Mouse (Mus musculus): ENCODE results near the gene Kcnk10. TPM values are rescaled to one million over a fixed set of nuclear protein-coding genes. Genes with fewer than 3 reads are reported as not detected.

Kcnk10 gene
- polyA plus RNA-seq, 1 experiment from 2014 or later, result 0.49 TPM

DNA sequence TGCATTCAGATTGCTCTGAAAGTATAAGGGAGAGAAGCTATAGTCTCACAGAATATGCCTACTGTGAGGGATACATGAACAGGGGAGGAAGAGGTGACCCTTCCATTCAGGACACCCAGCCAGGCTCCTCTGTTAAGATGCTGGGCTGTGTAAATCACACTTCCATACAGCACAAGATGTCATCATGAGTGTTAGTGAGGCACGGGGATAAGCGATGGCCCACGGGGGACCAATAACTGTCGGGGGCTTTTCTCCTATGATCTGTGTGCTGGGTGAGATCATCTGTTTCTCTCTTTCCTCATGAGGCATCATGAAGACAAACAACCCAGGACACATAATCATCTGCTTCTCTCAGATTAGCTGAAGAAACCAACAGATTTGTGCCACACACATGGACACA, 77.1 kb downstream of the Kcnk10 start:
- no peak for TF ChIP-seq CTCF (IDR thresholded peaks at IDR 0.05; ENCODE audit: low read depth)
- Histone ChIP-seq H3K4me3 (replicated peaks; ENCODE audit: low read depth, low read length) (no peak overlapping the region), H3K9ac (ENCODE audit: low read depth, low read length) (no peak overlapping the region), H3K27ac (no peak overlapping the region), H3K4me1 (replicated peaks; ENCODE audit: insufficient read depth, low read length) (no peaks in the 10 kb centered on the region), H3K9me3 (replicated peaks; ENCODE audit: low read length) (no peaks in the 10 kb centered on the region), H3K27me3 (ENCODE audit: insufficient read depth, low read length) (no peaks in the 10 kb centered on the region), H3K36me3 (ENCODE audit: insufficient read depth, low read length) (no peaks in the 10 kb centered on the region), H3K4me2 (ENCODE audit: low read length) (no peak overlapping the region)
- ATAC-seq (replicated peaks; ENCODE audit: low FRiP score, low read depth) (no peak), DNase-seq (ENCODE audit: low spot score) (no peak)
- 69% methylated on average over 4 of the region's 4 CpGs for WGBS

DNA sequence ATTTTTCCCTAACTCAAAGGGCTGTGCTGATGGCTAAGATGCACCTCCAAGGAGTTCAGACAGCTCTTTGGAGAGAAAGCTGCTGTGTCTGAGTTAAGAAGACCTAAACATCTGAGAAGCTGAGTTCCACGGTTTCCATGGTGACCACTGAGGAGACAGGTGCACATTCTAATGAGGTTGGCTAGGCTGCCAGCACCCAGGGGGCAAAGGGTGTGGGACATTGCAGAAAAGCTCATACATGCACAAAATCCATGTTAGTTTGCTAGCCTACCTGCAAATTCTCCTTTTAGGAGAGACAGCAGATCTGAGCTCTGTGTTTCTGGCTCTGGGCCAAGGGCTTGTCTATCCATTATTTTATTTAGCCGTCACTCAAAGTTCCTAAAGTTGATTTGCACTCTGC, 96.7 kb downstream of the Kcnk10 start:
- H3K9me3 ChIP-seq (replicated peaks; ENCODE audit: low read length), result no peaks in the 10 kb centered on the region
- WGBS, result 80% methylated on average over 2 of the region's 2 CpGs
- ATAC-seq (replicated peaks; ENCODE audit: low FRiP score, low read depth) (no peak), DNase-seq (ENCODE audit: low spot score) (no peak)
- no peak overlapping the region for H3K27ac ChIP-seq
- TF ChIP-seq CTCF (IDR thresholded peaks at IDR 0.05; ENCODE audit: low read depth), result no peak
- no peak overlapping the region for H3K4me3 ChIP-seq (replicated peaks; ENCODE audit: low read depth, low read length)
- H3K4me1 ChIP-seq (replicated peaks; ENCODE audit: insufficient read depth, low read length), result no peaks in the 10 kb centered on the region
- H3K4me2 ChIP-seq (ENCODE audit: low read length), result no peak overlapping the region
- H3K36me3 ChIP-seq (ENCODE audit: insufficient read depth, low read length), result no peaks in the 10 kb centered on the region
- no peak overlapping the region for H3K9ac ChIP-seq (ENCODE audit: low read depth, low read length)
- no peaks in the 10 kb centered on the region for H3K27me3 ChIP-seq (ENCODE audit: insufficient read depth, low read length)

DNA sequence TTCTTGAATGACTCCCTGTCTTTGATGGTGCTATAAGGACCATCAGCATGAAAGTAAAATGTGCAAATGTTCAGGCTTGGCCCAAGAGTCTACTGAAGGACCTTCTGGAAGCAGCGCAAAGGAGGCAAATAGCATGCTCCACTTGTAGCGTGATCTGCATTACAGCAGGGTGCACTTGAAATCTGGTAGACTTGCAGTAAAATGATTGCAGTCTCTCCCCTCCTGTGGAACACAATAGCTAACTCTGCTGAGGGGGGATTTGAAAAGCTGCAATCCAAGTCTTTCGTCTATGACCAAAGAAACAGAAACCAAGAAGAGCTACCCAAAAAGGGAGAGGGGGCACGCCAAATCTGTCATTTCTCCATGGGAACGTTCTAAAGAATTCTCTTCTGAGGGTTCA, 97.1 kb downstream of the Kcnk10 start:
- DNase-seq (ENCODE audit: low spot score) (no peak), ATAC-seq (replicated peaks; ENCODE audit: low FRiP score, low read depth) (no peak)
- no peak for TF ChIP-seq CTCF (IDR thresholded peaks at IDR 0.05; ENCODE audit: low read depth)
- Histone ChIP-seq H3K27ac (no peak overlapping the region), H3K36me3 (ENCODE audit: insufficient read depth, low read length) (no peaks in the 10 kb centered on the region), H3K4me1 (replicated peaks; ENCODE audit: insufficient read depth, low read length) (no peaks in the 10 kb centered on the region), H3K27me3 (ENCODE audit: insufficient read depth, low read length) (no peaks in the 10 kb centered on the region), H3K4me2 (ENCODE audit: low read length) (no peak overlapping the region), H3K9me3 (replicated peaks; ENCODE audit: low read length) (no peaks in the 10 kb centered on the region), H3K4me3 (replicated peaks; ENCODE audit: low read depth, low read length) (no peak overlapping the region), H3K9ac (ENCODE audit: low read depth, low read length) (no peak overlapping the region)
- 83% methylated on average over 5 of the region's 5 CpGs for WGBS

DNA sequence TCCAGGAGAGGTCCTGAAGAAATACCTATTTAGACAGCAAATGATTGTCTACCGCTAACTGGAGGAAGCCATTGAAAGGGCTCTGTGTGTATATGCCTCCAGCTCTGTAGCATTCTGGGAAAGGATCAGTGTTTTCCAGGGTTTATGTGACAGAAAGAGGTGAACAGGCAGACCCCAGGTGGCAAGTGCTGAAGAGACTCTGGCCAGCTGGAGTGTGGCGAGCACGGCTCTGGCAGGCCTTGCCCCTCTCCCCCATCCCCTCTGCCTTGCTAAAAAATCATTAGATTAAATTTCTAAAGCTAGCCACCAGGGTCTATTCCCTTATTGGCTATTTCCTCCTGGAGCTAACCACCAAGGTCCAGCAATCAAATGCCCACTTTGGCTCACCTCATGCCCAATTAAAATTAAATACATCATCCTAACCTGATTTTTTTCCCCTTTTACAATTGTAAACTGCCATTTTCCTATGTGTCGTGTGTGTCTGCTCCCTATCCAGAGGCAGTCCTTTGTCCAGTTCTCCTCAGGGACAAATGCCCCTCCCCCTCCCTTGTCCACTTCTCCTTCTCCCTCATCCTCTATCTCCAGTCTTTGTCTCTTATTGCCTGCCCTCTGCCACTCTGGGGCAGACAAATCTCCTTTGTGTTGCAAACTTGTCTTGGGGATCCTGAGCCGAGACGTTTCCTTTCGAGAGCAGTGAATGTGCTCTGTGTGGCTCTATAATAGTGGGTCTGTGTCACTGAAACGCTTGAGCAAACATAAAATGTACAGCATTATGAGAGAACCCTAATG, 100.2 kb downstream of the Kcnk10 start:
- H3K4me2 ChIP-seq (ENCODE audit: low read length), result no peak overlapping the region
- ATAC-seq (replicated peaks; ENCODE audit: low FRiP score, low read depth) (no peak), DNase-seq (ENCODE audit: low spot score) (no peak)
- no peaks in the 10 kb centered on the region for H3K36me3 ChIP-seq (ENCODE audit: insufficient read depth, low read length)
- H3K4me3 ChIP-seq (replicated peaks; ENCODE audit: low read depth, low read length), result no peak overlapping the region
- TF ChIP-seq CTCF (IDR thresholded peaks at IDR 0.05; ENCODE audit: low read depth), result no peak
- H3K27me3 ChIP-seq (ENCODE audit: insufficient read depth, low read length), result no peaks in the 10 kb centered on the region
- WGBS, result 55% methylated on average over 8 of the region's 8 CpGs
- H3K27ac ChIP-seq, result no peak overlapping the region
- no peak overlapping the region for H3K9ac ChIP-seq (ENCODE audit: low read depth, low read length)
- H3K4me1 ChIP-seq (replicated peaks; ENCODE audit: insufficient read depth, low read length), result no peaks in the 10 kb centered on the region
- H3K9me3 ChIP-seq (replicated peaks; ENCODE audit: low read length), result no peaks in the 10 kb centered on the region

DNA sequence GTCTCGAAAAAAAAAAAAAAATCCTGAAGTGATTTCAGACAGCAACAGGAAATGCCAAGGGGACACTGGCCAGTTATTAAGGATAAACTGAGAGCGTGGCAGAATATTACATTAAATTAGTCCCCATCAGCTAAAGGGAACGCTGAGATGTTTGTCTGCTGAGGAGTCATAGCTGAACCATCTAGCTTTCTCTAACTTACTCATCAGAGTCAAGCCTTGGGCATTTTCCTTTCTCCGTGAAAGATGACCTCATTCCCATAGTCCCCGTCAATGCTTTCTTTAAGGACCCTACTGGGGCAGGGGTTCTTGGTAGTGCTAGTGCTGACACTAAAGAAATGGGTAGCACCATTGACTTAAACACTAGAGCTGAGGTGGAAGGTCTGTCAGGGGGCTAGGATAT, 106.9 kb downstream of the Kcnk10 start:
- 82% methylated on average over 5 of the region's 5 CpGs for WGBS

DNA sequence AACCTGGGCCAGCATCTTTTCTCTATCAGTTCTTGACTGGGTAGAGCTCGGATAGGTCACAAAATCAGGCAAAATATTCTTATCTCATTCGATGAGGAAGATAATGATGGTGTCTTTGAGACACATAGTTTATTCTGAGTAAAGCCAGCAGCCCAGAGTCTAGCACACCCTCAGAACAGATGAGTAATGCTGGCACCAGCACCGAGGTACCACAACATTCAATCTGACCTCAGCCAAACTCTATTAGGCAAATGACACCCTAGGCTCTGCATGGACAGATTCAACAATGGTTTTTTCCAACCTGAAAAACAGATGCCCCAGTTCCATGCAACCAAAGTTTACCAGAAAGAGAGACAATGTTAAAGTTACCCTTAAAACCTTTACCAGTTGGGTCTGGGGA, 108.0 kb downstream of the Kcnk10 start:
- Histone ChIP-seq H3K36me3 (ENCODE audit: insufficient read depth, low read length) (no peaks in the 10 kb centered on the region), H3K27ac (no peak overlapping the region), H3K9ac (ENCODE audit: low read depth, low read length) (no peak overlapping the region), H3K4me3 (replicated peaks; ENCODE audit: low read depth, low read length) (no peak overlapping the region), H3K4me2 (ENCODE audit: low read length) (no peak overlapping the region), H3K4me1 (replicated peaks; ENCODE audit: insufficient read depth, low read length) (no peaks in the 10 kb centered on the region), H3K9me3 (replicated peaks; ENCODE audit: low read length) (no peaks in the 10 kb centered on the region), H3K27me3 (ENCODE audit: insufficient read depth, low read length) (no peaks in the 10 kb centered on the region)
- TF ChIP-seq CTCF (IDR thresholded peaks at IDR 0.05; ENCODE audit: low read depth), result no peak
- ATAC-seq (replicated peaks; ENCODE audit: low FRiP score, low read depth), result no peak
- WGBS, result 83% methylated on average over 3 of the region's 3 CpGs
- no peak for DNase-seq (ENCODE audit: low spot score)

More for the DNA sequence above, 106.9 kb downstream of the Kcnk10 start:
- Histone ChIP-seq H3K9ac (ENCODE audit: low read depth, low read length) (no peak overlapping the region), H3K36me3 (ENCODE audit: insufficient read depth, low read length) (no peaks in the 10 kb centered on the region), H3K9me3 (replicated peaks; ENCODE audit: low read length) (no peaks in the 10 kb centered on the region), H3K4me3 (replicated peaks; ENCODE audit: low read depth, low read length) (no peak overlapping the region), H3K27me3 (ENCODE audit: insufficient read depth, low read length) (no peaks in the 10 kb centered on the region), H3K27ac (no peak overlapping the region), H3K4me2 (ENCODE audit: low read length) (no peak overlapping the region), H3K4me1 (replicated peaks; ENCODE audit: insufficient read depth, low read length) (no peaks in the 10 kb centered on the region)
- no peak for TF ChIP-seq CTCF (IDR thresholded peaks at IDR 0.05; ENCODE audit: low read depth)
- no peak for DNase-seq (ENCODE audit: low spot score)
- no peak for ATAC-seq (replicated peaks; ENCODE audit: low FRiP score, low read depth)

DNA sequence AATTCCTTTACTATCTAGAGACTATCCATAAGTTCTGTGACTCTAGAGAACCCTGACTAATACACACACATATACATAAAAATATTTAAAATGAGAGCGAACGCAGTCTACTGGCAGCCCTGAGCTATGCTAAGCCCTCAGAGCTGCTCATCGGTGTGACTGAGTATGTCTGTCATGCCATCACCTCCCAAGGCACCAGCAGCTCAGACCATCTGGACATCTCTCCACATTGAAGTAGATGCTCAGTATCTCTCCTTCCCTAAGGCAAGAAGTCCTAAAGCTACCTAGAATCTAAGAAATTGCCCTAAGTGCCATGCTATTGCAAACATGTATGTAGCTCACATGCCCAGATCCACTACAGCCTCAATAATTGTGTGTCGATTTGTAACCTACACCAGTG, 110.3 kb downstream of the Kcnk10 start:
- Histone ChIP-seq H3K9me3 (replicated peaks; ENCODE audit: low read length) (no peaks in the 10 kb centered on the region), H3K27me3 (ENCODE audit: insufficient read depth, low read length) (no peaks in the 10 kb centered on the region), H3K4me3 (replicated peaks; ENCODE audit: low read depth, low read length) (no peak overlapping the region), H3K9ac (ENCODE audit: low read depth, low read length) (no peak overlapping the region), H3K4me1 (replicated peaks; ENCODE audit: insufficient read depth, low read length) (no peaks in the 10 kb centered on the region), H3K27ac (no peak overlapping the region), H3K36me3 (ENCODE audit: insufficient read depth, low read length) (no peaks in the 10 kb centered on the region), H3K4me2 (ENCODE audit: low read length) (no peak overlapping the region)
- no peak for TF ChIP-seq CTCF (IDR thresholded peaks at IDR 0.05; ENCODE audit: low read depth)
- 96% methylated on average over 4 of the region's 4 CpGs for WGBS
- ATAC-seq (replicated peaks; ENCODE audit: low FRiP score, low read depth) (no peak), DNase-seq (ENCODE audit: low spot score) (no peak)
